Mouse (Mus musculus) thymus, adult 2 months (tissue): ENCODE data around the gene Isoc2b. TPM values are rescaled to one million over a fixed set of nuclear protein-coding genes. Genes with fewer than 3 reads are reported as not detected.
"Not testable (repeated sequence)": the region's sequence is repeated elsewhere in the genome, so short reads cannot be mapped to it uniquely, and the experiment has no call there.

ENCODE experiments used
- DNase-seq: peaks from one replicate; pipeline ENCODE4 v3.0.0; 2021
- H3K27ac ChIP-seq: fragments of 200-500 bp; 2 replicates; pipeline ENCODE4 v1.5.1; 2012; ENCODE audit warnings: low read length, control low read depth; ENCODE audit not compliant: control insufficient read depth, insufficient read depth
- H3K27me3 ChIP-seq: fragments of 200-500 bp; 2 replicates; pipeline ENCODE4 v1.6.1; 2012; ENCODE audit warnings: mild to moderate bottlenecking, low read length, moderate library complexity, mixed read lengths; ENCODE audit not compliant: control insufficient read depth, insufficient read depth
- H3K36me3 ChIP-seq: fragments of 200-500 bp; 2 replicates; pipeline ENCODE4 v1.6.1; 2012; ENCODE audit warnings: mild to moderate bottlenecking, low read length, moderate library complexity; ENCODE audit not compliant: control insufficient read depth, insufficient read depth
- H3K4me1 ChIP-seq: fragments of 200-500 bp; replicated peaks from 2 replicates; pipeline ENCODE4 v1.6.1; 2012; ENCODE audit warnings: low read length; ENCODE audit not compliant: control insufficient read depth, insufficient read depth
- H3K4me3 ChIP-seq: fragments of 200-500 bp; 2 replicates; pipeline ENCODE4 v1.5.1; 2012; ENCODE audit warnings: mild to moderate bottlenecking, low read length, control low read depth, moderate library complexity; ENCODE audit not compliant: control insufficient read depth, insufficient read depth
- CTCF ChIP-seq: fragments of 200-500 bp; IDR thresholded peaks from 2 replicates; pipeline ENCODE4 v1.5.1; 2012; ENCODE audit warnings: mild to moderate bottlenecking, control low read depth, low read length, moderate library complexity, borderline replicate concordance; ENCODE audit not compliant: control insufficient read depth, poor library complexity, insufficient read depth; ENCODE audit errors: extremely low read depth
- POLR2A ChIP-seq: fragments of 200-500 bp; IDR thresholded peaks from 2 replicates; pipeline ENCODE4 v1.6.1; 2012; ENCODE audit warnings: mild to moderate bottlenecking, low read length, control low read depth, moderate library complexity; ENCODE audit not compliant: control insufficient read depth, poor library complexity, insufficient read depth; ENCODE audit errors: extremely low read depth
- WGBS: fragments of 180-500 bp; shearing (Covaris S2); methylation state at CpG from one replicate; pipeline ENCODE4 v1.1.7; 2018; 5-methylcytosine and 5-hydroxymethylcytosine counted together
- polyA plus RNA-seq: library from polyadenylated mRNA; depleted of rRNA; stranded (reverse); fragments of >200 nt; gene quantifications from 2 replicates; pipeline ENCODE4 v1.2.3, GENCODE M21; 2012

The Isoc2b gene
- polyA plus RNA-seq, 1 experiment = 23.6 TPM

- TF ChIP-seq CTCF (no peak), POLR2A (no peak)
- Histone ChIP-seq H3K27me3 (no peaks in the 10 kb centered on the region), H3K27ac (no peak overlapping the region), H3K4me3 (no peak overlapping the region), H3K36me3 (no peaks in the 10 kb centered on the region), H3K4me1 (peaks cover 4% of the 10 kb centered on the region; the same call in 1 of the 2 replicates)
- 91% methylated on average over 6 of the region's 6 CpGs for WGBS
- no peak for DNase-seq
Measured at GRCm38 (mm10) chr7:4822162-4822907, 47.7 kb downstream of the Isoc2b start.

GRCm38 (mm10) chr7:4821690-4822089 lies 48.4 kb downstream of the Isoc2b start:
- H3K27me3 ChIP-seq = no peaks in the 10 kb centered on the region
- TF ChIP-seq POLR2A (no peak), CTCF (no peak)
- H3K36me3 ChIP-seq = no peaks in the 10 kb centered on the region
- peaks cover 7% of the 10 kb centered on the region for H3K4me1 ChIP-seq
- WGBS = 93% methylated on average over 4 of the region's 4 CpGs
- no peak overlapping the region for H3K27ac ChIP-seq
- DNase-seq = no peak
- no peak overlapping the region for H3K4me3 ChIP-seq

GRCm38 (mm10) chr7:4820925-4821324 lies 49.1 kb downstream of the Isoc2b start:
- DNase-seq, H3K27me3 ChIP-seq, H3K4me3 ChIP-seq, H3K36me3 ChIP-seq, H3K27ac ChIP-seq: not testable (repeated sequence)
- H3K4me1 ChIP-seq = peaks cover 10% of the 10 kb centered on the region
- 96% methylated on average over 7 of the region's 7 CpGs for WGBS

- Histone ChIP-seq H3K36me3 (no peaks in the 10 kb centered on the region), H3K27ac (peak overlapping the region; percentile 71), H3K4me3 (no peak overlapping the region), H3K4me1 (peaks cover 16% of the 10 kb centered on the region), H3K27me3 (no peaks in the 10 kb centered on the region)
- DNase-seq = peak; percentile 20
- no peak for TF ChIP-seq POLR2A
- no peak for TF ChIP-seq CTCF
Measured at GRCm38 (mm10) chr7:4816559-4816958, 53.5 kb downstream of the Isoc2b start.

GRCm38 (mm10) chr7:4813105-4813791 lies 56.8 kb downstream of the Isoc2b start:
- Histone ChIP-seq H3K4me1 (peaks cover 26% of the 10 kb centered on the region), H3K27ac (peak overlapping the region; percentile 55), H3K4me3 (peak overlapping the region; percentile 38), H3K36me3 (peaks cover 9% of the 10 kb centered on the region), H3K27me3 (no peaks in the 10 kb centered on the region)
- no peak for DNase-seq
- no peak for TF ChIP-seq CTCF
- TF ChIP-seq POLR2A = no peak
- WGBS = 22% methylated on average over 8 of the region's 8 CpGs

- TF ChIP-seq POLR2A = peak; percentile 48; the same call in 1 of the 2 replicates
- no peak for TF ChIP-seq CTCF
- WGBS = under 1% methylated on average over 62 of the region's 62 CpGs
- Histone ChIP-seq H3K27ac (peak within 1 kb of the TSS; percentile 89), H3K36me3 (peaks cover 12% of the 10 kb centered on the region), H3K4me1 (peaks cover 22% of the 10 kb centered on the region), H3K4me3 (peak within 1 kb of the TSS; percentile 79), H3K27me3 (no peaks in the 10 kb centered on the region)
- peak; percentile 98 for DNase-seq
Measured at GRCm38 (mm10) chr7:4812303-4813104, 57.6 kb downstream of the Isoc2b start, which contains the start of gene Ube2s. Ube2s (minus strand) TSS chr7:4812590.
